Mouse (Mus musculus) ES-Bruce4 (cell line): ENCODE data around the gene Mcemp1.

Experiments
- CTCF ChIP-seq: IDR thresholded peaks from one replicate; pipeline ENCODE4 v1.8.1; 2011; ENCODE audit warnings: low read depth, low read length
- POLR2A ChIP-seq: IDR thresholded peaks from one replicate; pipeline ENCODE4 v1.8.1; 2011; ENCODE audit warnings: low read length; ENCODE audit not compliant: insufficient read depth

DNA sequence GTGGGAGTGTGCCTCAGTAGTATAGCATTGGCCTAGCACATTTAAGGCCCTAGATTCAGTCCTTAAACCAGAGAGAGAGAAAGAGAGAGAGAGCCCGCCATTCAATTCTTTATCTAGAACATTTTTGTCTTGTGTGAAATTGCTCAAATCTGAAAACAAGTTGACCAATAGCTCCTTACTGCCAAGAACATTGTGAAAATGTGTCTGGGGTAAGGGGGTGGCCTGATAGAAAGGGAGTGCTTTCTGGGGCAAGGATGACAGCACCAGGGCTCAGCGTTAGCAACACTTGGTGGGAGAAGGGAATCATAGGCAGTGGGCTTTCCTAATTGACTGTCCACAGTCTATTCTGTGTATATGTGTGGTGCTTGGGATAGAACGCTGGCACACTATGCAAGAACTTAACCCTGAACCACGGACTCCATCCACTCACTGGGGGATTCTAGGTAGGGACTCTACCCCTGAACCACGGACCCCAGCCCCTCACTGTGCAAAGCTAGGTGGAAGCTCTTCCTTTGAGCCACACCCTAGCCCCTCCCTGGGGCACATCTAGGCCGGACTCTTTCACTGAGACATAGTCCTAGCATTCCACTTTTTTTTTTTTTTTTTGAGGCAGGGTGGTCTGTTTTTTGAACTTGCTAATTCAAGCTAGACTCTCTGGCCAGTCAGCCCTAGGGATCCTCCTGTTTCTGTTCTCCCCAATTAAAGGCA lies 18.6 kb upstream of the Mcemp1 start:
- TF ChIP-seq CTCF, result no peak
- no peak for TF ChIP-seq POLR2A
